Mouse (Mus musculus) cerebellum, adult 2 months (tissue): ENCODE results near the gene Orai1.

Source experiments
- CTCF ChIP-seq: fragments of 200-500 bp; IDR thresholded peaks from 2 replicates; pipeline ENCODE4 v1.5.1; 2011; ENCODE audit warnings: low read depth, mild to moderate bottlenecking, control low read depth, low read length, moderate library complexity, borderline replicate concordance; ENCODE audit not compliant: insufficient read depth
- POLR2A ChIP-seq: fragments of 200-500 bp; IDR thresholded peaks from 2 replicates; pipeline ENCODE4 v1.6.1; 2011; ENCODE audit warnings: low read length, control low read depth, borderline replicate concordance; ENCODE audit not compliant: insufficient read depth

GRCm38 (mm10) chr5:123080041-123080440, 65.2 kb downstream of the Orai1 start:
- TF ChIP-seq CTCF = no peak
- TF ChIP-seq POLR2A = no peak
